In genomic region chr11:76495127-76496028, GRCm38 (mm10) we compare ENCODE assay signal across 8 mouse cellular contexts.
DNase-seq lines count a peak whose midpoint lies in the region; ATAC-seq and TF ChIP-seq lines count a peak whose summit lies in the region.

No protein-coding gene starts in this region.

- no peak for TF ChIP-seq CTCF in layer of hippocampus, adult 2 months (conservative IDR thresholded peaks at IDR 0.05)

- 21% methylated on average over 19 of the region's 19 CpGs for WGBS in hindbrain, embryonic 11.5 days
- WGBS in lung, embryonic 16.5 days: 8% methylated on average over 19 of the region's 19 CpGs

- H3K27ac ChIP-seq in layer of hippocampus, adult 2 months: peak overlapping the region; percentile 96
- peak overlapping the region; percentile 93; the same call in 1 of the 2 replicates for H3K27ac ChIP-seq in hindbrain, embryonic 11.5 days (ENCODE audit: low read depth, low read length)
- H3K27ac ChIP-seq in lung, embryonic 16.5 days (ENCODE audit: low read length): peak overlapping the region; percentile 98

- peak overlapping the region; percentile 91 for H3K4me2 ChIP-seq in hindbrain, embryonic 11.5 days (replicated peaks; ENCODE audit: low read depth, low read length)
- peak overlapping the region; percentile 66 for H3K4me2 ChIP-seq in lung, embryonic 16.5 days (ENCODE audit: low read depth, low read length)

- H3K4me1 ChIP-seq in hindbrain, embryonic 11.5 days (replicated peaks; ENCODE audit: control insufficient read depth, insufficient read depth, low read length): peaks cover 11% of the 10 kb centered on the region
- H3K4me1 ChIP-seq in lung, embryonic 16.5 days (replicated peaks; ENCODE audit: control insufficient read depth, insufficient read depth, low read length): peaks cover 49% of the 10 kb centered on the region

- peak overlapping the region; percentile 53 for H3K4me3 ChIP-seq in layer of hippocampus, adult 2 months
- peak overlapping the region; percentile 62 for H3K4me3 ChIP-seq in hindbrain, embryonic 11.5 days (ENCODE audit: low read depth, low read length)
- H3K4me3 ChIP-seq in lung, embryonic 16.5 days (ENCODE audit: low read length): peak overlapping the region; percentile 68

- ATAC-seq in hindbrain, embryonic 11.5 days (ENCODE audit: low FRiP score): peak; percentile 47; the same call in 1 of the 2 replicates
- 0 out of 2 replicates have a peak, but pooled peaks have one; percentile 2 for ATAC-seq in lung, embryonic 16.5 days (ENCODE audit: low read depth)

- no peaks in the 10 kb centered on the region for H3K36me3 ChIP-seq in hindbrain, embryonic 11.5 days (ENCODE audit: control insufficient read depth, insufficient read depth, low read length)
- no peaks in the 10 kb centered on the region for H3K36me3 ChIP-seq in lung, embryonic 16.5 days (ENCODE audit: control insufficient read depth, insufficient read depth, low read length)

- H3K27me3 ChIP-seq in hindbrain, embryonic 11.5 days (ENCODE audit: control insufficient read depth, insufficient read depth, low read length): no peaks in the 10 kb centered on the region
- H3K27me3 ChIP-seq in lung, embryonic 16.5 days (ENCODE audit: control insufficient read depth, insufficient read depth, low read depth, low read length): no peaks in the 10 kb centered on the region

- peak overlapping the region; percentile 90 for H3K9ac ChIP-seq in hindbrain, embryonic 11.5 days (ENCODE audit: low read depth, low read length)
- peak overlapping the region; percentile 85 for H3K9ac ChIP-seq in lung, embryonic 16.5 days (ENCODE audit: low read length)

- no peak for DNase-seq in layer of hippocampus, adult 2 months (ENCODE audit: low spot score in 2 of 2)
- no peak for DNase-seq in layer of hippocampus, adult 8-10 months (ENCODE audit: low spot score in 2 of 2)
- peak; percentile 38 for DNase-seq in adipocyte (ENCODE audit: low spot score)
- peak; percentile 36 for DNase-seq in hindbrain, embryonic 11.5 days (ENCODE audit: low spot score)
- peak; percentile 76 for DNase-seq in thymus, postnatal 0 days (ENCODE audit: low spot score)
- DNase-seq in left cerebral cortex, adult 18-20 months (ENCODE audit: low spot score in 2 of 2): no peak
- no peak for DNase-seq in cerebellum, postnatal 25 days

- H3K9me3 ChIP-seq in hindbrain, embryonic 11.5 days (ENCODE audit: control insufficient read depth, low read length): no peaks in the 10 kb centered on the region
- H3K9me3 ChIP-seq in lung, embryonic 16.5 days (ENCODE audit: control insufficient read depth, low read length): no peaks in the 10 kb centered on the region

Comparison
In these comparisons a context has a peak if more than half of its experiments do, and no peak if none do; other contexts are left out.
1. DNase-seq: peak in adipocyte (single experiment), hindbrain, embryonic 11.5 days (single experiment) and thymus, postnatal 0 days (single experiment); none in layer of hippocampus, adult 2 months (0 of 2), layer of hippocampus, adult 8-10 months (0 of 2), left cerebral cortex, adult 18-20 months (0 of 2) and cerebellum, postnatal 25 days (0 of 2).
2. Peak in every context shown above with its lines, with median percentiles within 50 percentile points of each other: H3K27ac ChIP-seq and H3K4me3 ChIP-seq.